Mouse (Mus musculus) MEL (cell line): ENCODE measurements around the gene Evi2b. TPM values are rescaled to one million over a fixed set of nuclear protein-coding genes. Genes with fewer than 3 reads are reported as not detected.

Experiments
- DNase-seq: peaks from one replicate; pipeline ENCODE4 v3.0.0; 2011; ENCODE audit warnings: low read depth, low spot score
- H3K27ac ChIP-seq: 2 replicates; pipeline ENCODE4 v1.5.1; 2012; ENCODE audit warnings: low read depth, mild to moderate bottlenecking, control low read depth, low read length, moderate library complexity; ENCODE audit not compliant: control insufficient read depth
- H3K27me3 ChIP-seq, 2 experiments: fragments of 150-350 bp in 1 of 2; sonication (generic) in 1 of 2; 2 replicates each; pipeline ENCODE4 v1.6.1; 2012; ENCODE audit warnings: low read length in 2 of 2, mild to moderate bottlenecking in 2 of 2, improper control_type of control experiment in 1 of 2, moderate library complexity in 1 of 2; ENCODE audit not compliant: insufficient read depth in 2 of 2, control insufficient read depth in 1 of 2
- H3K36me3 ChIP-seq, 2 experiments: 2 replicates each; pipeline ENCODE4 v1.6.1; 2012 to 2014; ENCODE audit warnings: low read length in 2 of 2, improper control_type of control experiment in 1 of 2, inconsistent platforms in 1 of 2, mild to moderate bottlenecking in 1 of 2; ENCODE audit not compliant: insufficient read depth in 2 of 2, control insufficient read depth in 1 of 2
- H3K4me1 ChIP-seq, 2 experiments: fragments of 150-350 bp in 1 of 2; sonication (generic) in 1 of 2; 2 replicates each; pipeline ENCODE4 v1.6.1; 2012; ENCODE audit warnings: low read length in 2 of 2, improper control_type of control experiment in 1 of 2, mild to moderate bottlenecking in 1 of 2; ENCODE audit not compliant: insufficient read depth in 2 of 2, control insufficient read depth in 1 of 2
- H3K4me3 ChIP-seq, 2 experiments: fragments of 150-350 bp in 1 of 2; sonication (generic) in 1 of 2; 2 replicates each; pipeline ENCODE4 v1.5.1; 2012; ENCODE audit warnings: low read depth in 2 of 2, low read length in 2 of 2, mild to moderate bottlenecking in 2 of 2, moderate library complexity in 2 of 2, control low read depth in 1 of 2, improper control_type of control experiment in 1 of 2; ENCODE audit not compliant: control insufficient read depth in 1 of 2, insufficient read depth in 1 of 2
- H3K79me2 ChIP-seq: 2 replicates; pipeline ENCODE4 v1.6.1; 2012; ENCODE audit warnings: mild to moderate bottlenecking, low read length, moderate library complexity; ENCODE audit not compliant: control insufficient read depth, poor library complexity, insufficient read depth
- H3K9ac ChIP-seq: 2 replicates; pipeline ENCODE4 v1.6.1; 2012; ENCODE audit warnings: low read depth, mild to moderate bottlenecking, control low read depth, low read length, moderate library complexity; ENCODE audit not compliant: control insufficient read depth, poor library complexity, severe bottlenecking
- H3K9me3 ChIP-seq: fragments of 150-350 bp; sonication (generic); replicated peaks from 2 replicates; pipeline ENCODE4 v1.6.1; 2012; ENCODE audit warnings: mild to moderate bottlenecking, low read length, improper control_type of control experiment, moderate library complexity; ENCODE audit not compliant: insufficient read depth
- BHLHE40 ChIP-seq: IDR thresholded peaks from 2 replicates; pipeline ENCODE4 v1.6.1; 2012; ENCODE audit warnings: low read depth, mild to moderate bottlenecking, inconsistent platforms, low read length, improper control_type of control experiment, borderline replicate concordance
- CHD1 ChIP-seq: IDR thresholded peaks from 2 replicates; pipeline ENCODE4 v1.6.1; 2012; ENCODE audit warnings: low read depth, mild to moderate bottlenecking, inconsistent platforms, low read length, improper control_type of control experiment
- CHD2 ChIP-seq: IDR thresholded peaks from 2 replicates; pipeline ENCODE4 v1.6.1; 2011; ENCODE audit warnings: low read length, improper control_type of control experiment
- CTCF ChIP-seq, 3 experiments: IDR thresholded peaks in 2 of 3; conservative IDR thresholded peaks in 1 of 3; 2 replicates each; pipeline ENCODE4 v1.5.1; 2011 to 2012; ENCODE audit warnings: low read length in 3 of 3, low read depth in 2 of 3, mild to moderate bottlenecking in 2 of 3, improper control_type of control experiment in 1 of 3, inconsistent platforms in 1 of 3, mixed read lengths in 1 of 3, moderate library complexity in 1 of 3; ENCODE audit not compliant: control insufficient read depth in 1 of 3, insufficient read depth in 1 of 3, poor library complexity in 1 of 3, severe bottlenecking in 1 of 3
- E2F4 ChIP-seq: IDR thresholded peaks from 2 replicates; pipeline ENCODE4 v1.6.1; 2011; ENCODE audit warnings: low read depth, low read length, improper control_type of control experiment, borderline replicate concordance
- ELF1 ChIP-seq: IDR thresholded peaks from 2 replicates; pipeline ENCODE4 v1.6.1; 2014; ENCODE audit warnings: low read depth, mild to moderate bottlenecking, inconsistent platforms, low read length, improper control_type of control experiment, moderate library complexity
- KAT2A ChIP-seq: conservative IDR thresholded peaks from 2 replicates; pipeline ENCODE4 v1.6.1; 2012; ENCODE audit warnings: low read depth, low read length, improper control_type of control experiment, inconsistent platforms
- MAFK ChIP-seq: IDR thresholded peaks from 2 replicates; pipeline ENCODE4 v1.6.1; 2011; ENCODE audit warnings: low read depth, mild to moderate bottlenecking, low read length, improper control_type of control experiment, borderline replicate concordance
- MAX ChIP-seq: IDR thresholded peaks from 2 replicates; pipeline ENCODE4 v1.6.1; 2011; ENCODE audit warnings: low read length, improper control_type of control experiment
- MAZ ChIP-seq: IDR thresholded peaks from 2 replicates; pipeline ENCODE4 v1.6.1; 2012; ENCODE audit warnings: low read depth, mild to moderate bottlenecking, inconsistent platforms, low read length, improper control_type of control experiment
- POLR2AphosphoS5 ChIP-seq: IDR thresholded peaks from 2 replicates; pipeline ENCODE4 v1.6.1; 2012; ENCODE audit warnings: low read depth, borderline replicate concordance, mild to moderate bottlenecking, inconsistent platforms, low read length, moderate library complexity, mixed read lengths
- RAD21 ChIP-seq: IDR thresholded peaks from 2 replicates; pipeline ENCODE4 v1.6.1; 2011; ENCODE audit warnings: mild to moderate bottlenecking, low read depth, low read length, improper control_type of control experiment
- SMC3 ChIP-seq: IDR thresholded peaks from 2 replicates; pipeline ENCODE4 v1.6.1; 2011; ENCODE audit warnings: low read depth, low read length, improper control_type of control experiment
- TAL1 ChIP-seq: IDR thresholded peaks from 2 replicates; pipeline ENCODE4 v1.6.1; 2012; ENCODE audit warnings: mild to moderate bottlenecking, inconsistent platforms, low read length, moderate library complexity, mixed read lengths
- TCF12 ChIP-seq: IDR thresholded peaks from 2 replicates; pipeline ENCODE4 v1.6.1; 2014; ENCODE audit warnings: low read depth, mild to moderate bottlenecking, inconsistent platforms, low read length, improper control_type of control experiment, moderate library complexity
- USF2 ChIP-seq, 2 experiments: IDR thresholded peaks; 2 replicates each; pipeline ENCODE4 v1.6.1; 2011 to 2012; ENCODE audit warnings: improper control_type of control experiment in 2 of 2, low read length in 2 of 2, borderline replicate concordance in 1 of 2, inconsistent platforms in 1 of 2, low read depth in 1 of 2, mild to moderate bottlenecking in 1 of 2; ENCODE audit not compliant: insufficient read depth in 1 of 2
- ZKSCAN1 ChIP-seq: IDR thresholded peaks from 2 replicates; pipeline ENCODE4 v1.6.1; 2012; ENCODE audit warnings: low read depth, mild to moderate bottlenecking, inconsistent platforms, low read length, improper control_type of control experiment, moderate library complexity
- ZMIZ1 ChIP-seq: IDR thresholded peaks from 2 replicates; pipeline ENCODE4 v1.6.1; 2012; ENCODE audit warnings: low read depth, mild to moderate bottlenecking, inconsistent platforms, low read length, improper control_type of control experiment, moderate library complexity
- ZNF384 ChIP-seq: IDR thresholded peaks from 2 replicates; pipeline ENCODE4 v1.6.1; 2012; ENCODE audit warnings: low read depth, mild to moderate bottlenecking, inconsistent platforms, low read length, improper control_type of control experiment
- polyA plus RNA-seq, 2 experiments: library from polyadenylated mRNA; stranded (reverse) in 1 of 2; unstranded in 1 of 2; fragments of >175 nt in 1 of 2; fragments of >200 nt in 1 of 2; gene quantifications; 2 replicates each; pipeline versions ENCODE4 v1.2.1 to v1.2.4; 2012; ENCODE audit warnings: low replicate concordance in 2 of 2, low read depth in 1 of 2; ENCODE audit not compliant: insufficient read length in 2 of 2, insufficient read depth in 1 of 2, missing spikeins in 1 of 2
- total RNA-seq: library from RNA; depleted of rRNA; stranded (reverse); fragments of 300-350 nt; gene quantifications from 2 replicates; pipeline ENCODE4 v1.2.3, GENCODE M21; 2012

Evi2b gene
- total and polyA plus RNA-seq, 3 experiments = 8.1 to 42.4 TPM; not detected in 1

GRCm38 (mm10) chr11:79566947-79567346 is 43.4 kb upstream of the Evi2b start:
- H3K9me3 ChIP-seq = no peaks in the 10 kb centered on the region
- no peaks in the 10 kb centered on the region for H3K79me2 ChIP-seq
- no peak overlapping the region for H3K4me3 ChIP-seq
- H3K9ac ChIP-seq = no peak overlapping the region
- H3K4me1 ChIP-seq = no peaks in the 10 kb centered on the region
- no peaks in the 10 kb centered on the region for H3K27me3 ChIP-seq
- peak; percentile 47 for DNase-seq
- H3K27ac ChIP-seq = no peak overlapping the region
- peaks cover 0 to 13% of the 10 kb centered on the region in 2 experiments; a peak in 2 of 4 replicates for H3K36me3 ChIP-seq
- TF ChIP-seq SMC3 (peak; percentile 35; the same call in 1 of the 2 replicates), MAFK (no peak), USF2 (IDR thresholded peaks at IDR 0.05; ENCODE audit: borderline replicate concordance in 1 of 2, insufficient read depth in 1 of 2, low read depth in 1 of 2, low read length in 2 of 2) (no peak), CTCF (IDR thresholded peaks at IDR 0.05 in 2 of 3, conservative IDR thresholded peaks at IDR 0.05 in 1 of 3; ENCODE audit: control insufficient read depth in 1 of 3, insufficient read depth in 1 of 3, low read depth in 2 of 3, low read length in 3 of 3, poor library complexity in 1 of 3, severe bottlenecking in 1 of 3) (peak; percentile 17 to 55 (median 46); a peak in 5 of 6 replicates), TCF12 (no peak), BHLHE40 (no peak), ZNF384 (no peak), RAD21 (peak; percentile 52)

GRCm38 (mm10) chr11:79563493-79563892 is 39.9 kb upstream of the Evi2b start:
- H3K4me3 ChIP-seq = no peak overlapping the region
- H3K27ac ChIP-seq = no peak overlapping the region
- no peaks in the 10 kb centered on the region for H3K9me3 ChIP-seq
- H3K27me3 ChIP-seq = no peaks in the 10 kb centered on the region
- no peaks in the 10 kb centered on the region for H3K4me1 ChIP-seq
- no peaks in the 10 kb centered on the region for H3K79me2 ChIP-seq
- no peak for DNase-seq
- TF ChIP-seq RAD21 = no peak
- TF ChIP-seq, all 39 proteins: peak for 0
- no peak overlapping the region for H3K9ac ChIP-seq
- peaks cover 0 to 6% of the 10 kb centered on the region in 2 experiments; a peak in 1 of 4 replicates for H3K36me3 ChIP-seq

- no peak for DNase-seq
- Histone ChIP-seq H3K9ac (no peak overlapping the region), H3K9me3 (no peaks in the 10 kb centered on the region), H3K27ac (no peak overlapping the region), H3K79me2 (no peaks in the 10 kb centered on the region), H3K4me3 (no peak overlapping the region), H3K27me3 (no peaks in the 10 kb centered on the region), H3K36me3 (peaks cover 0 to 5% of the 10 kb centered on the region in 2 experiments; a peak in 1 of 4 replicates), H3K4me1 (no peaks in the 10 kb centered on the region)
- TF ChIP-seq E2F4 (no peak), ZKSCAN1 (no peak), TAL1 (no peak), POLR2AphosphoS5 (no peak), KAT2A (no peak), ELF1 (no peak), MAZ (no peak), CHD1 (no peak), CHD2 (no peak), ZMIZ1 (no peak), MAFK (no peak), MAX (no peak), USF2 (IDR thresholded peaks at IDR 0.05; ENCODE audit: borderline replicate concordance in 1 of 2, insufficient read depth in 1 of 2, low read depth in 1 of 2, low read length in 2 of 2) (no peak)
Observed at GRCm38 (mm10) chr11:79560536-79560935, 37.0 kb upstream of the Evi2b start.
